Mouse (Mus musculus): Measurements from ENCODE around the gene Wdr72.

Gene Wdr72

GRCm38 (mm10) chr9:74248084-74248483, 137.9 kb downstream of the Wdr72 start:
- no peak for DNase-seq

- DNase-seq = no peak
Measured at GRCm38 (mm10) chr9:74249486-74249885, 139.3 kb downstream of the Wdr72 start.

- no peak for DNase-seq
Measured at GRCm38 (mm10) chr9:74250522-74250921, 140.4 kb downstream of the Wdr72 start.

GRCm38 (mm10) chr9:74258389-74258788, 148.2 kb downstream of the Wdr72 start:
- DNase-seq = no peak

GRCm38 (mm10) chr9:74277752-74278385, 167.7 kb downstream of the Wdr72 start:
- DNase-seq = no peak

DNA sequence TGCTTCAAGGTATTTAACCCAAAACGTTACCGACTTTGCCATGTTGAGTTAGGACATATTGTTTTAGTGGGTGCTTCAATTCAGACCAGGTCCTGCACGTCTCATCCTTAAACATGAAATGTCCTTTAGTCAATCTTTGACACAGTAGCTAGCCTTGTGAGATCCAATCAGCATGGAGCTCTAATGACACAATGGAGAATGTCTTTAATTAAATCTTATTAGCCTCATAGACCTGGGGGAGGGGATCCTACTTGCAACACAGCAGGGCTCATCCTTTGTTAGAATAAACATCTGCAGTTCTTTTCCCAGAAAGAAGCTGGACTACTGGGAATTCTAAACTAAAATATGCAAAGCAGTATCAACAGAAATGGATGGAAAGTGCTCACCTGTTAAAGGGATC, 171.9 kb downstream of the Wdr72 start:
- no peak for DNase-seq

DNA sequence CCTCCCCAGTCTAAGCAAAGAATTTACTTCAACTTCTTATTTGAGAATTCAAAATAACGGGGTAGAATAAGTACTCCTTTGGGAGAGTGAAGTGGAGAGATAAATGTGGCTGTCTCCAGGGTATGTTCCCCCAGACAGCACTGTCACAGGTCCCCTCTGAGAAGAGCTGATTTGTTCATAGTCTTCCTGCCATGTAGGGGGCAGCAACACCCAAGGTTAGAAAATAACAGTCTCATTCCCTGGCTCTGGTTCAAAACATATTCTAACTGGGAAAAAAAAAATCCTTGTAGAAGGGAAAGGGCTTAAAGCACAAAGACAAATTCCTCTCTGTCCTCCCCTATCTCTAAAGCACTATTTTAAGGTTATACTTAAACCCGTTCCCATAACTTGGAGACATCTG, 176.1 kb downstream of the Wdr72 start:
- no peak for DNase-seq

GRCm38 (mm10) chr9:74294479-74294878, 184.3 kb downstream of the Wdr72 start:
- no peak for DNase-seq

DNA sequence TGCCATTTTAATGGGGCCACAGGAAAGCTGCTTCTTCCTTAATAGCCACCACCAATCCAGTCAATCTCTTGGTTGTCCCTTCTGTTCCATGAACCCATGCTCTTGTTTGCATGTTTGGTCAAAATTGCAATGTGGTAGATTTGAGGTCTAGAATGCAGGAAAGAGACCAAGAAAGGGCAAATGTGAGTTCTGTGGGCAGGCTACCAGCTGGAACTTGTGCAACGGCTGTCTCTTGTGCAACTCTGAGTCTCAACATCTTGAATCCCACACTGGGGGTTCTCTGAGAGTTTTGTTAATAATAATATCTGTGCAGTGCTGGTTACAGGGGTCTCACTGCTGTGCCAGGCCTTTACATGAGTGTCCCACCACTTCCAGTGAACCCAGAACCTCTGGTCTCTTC, 208.6 kb downstream of the Wdr72 start:
- no peak for DNase-seq

DNA sequence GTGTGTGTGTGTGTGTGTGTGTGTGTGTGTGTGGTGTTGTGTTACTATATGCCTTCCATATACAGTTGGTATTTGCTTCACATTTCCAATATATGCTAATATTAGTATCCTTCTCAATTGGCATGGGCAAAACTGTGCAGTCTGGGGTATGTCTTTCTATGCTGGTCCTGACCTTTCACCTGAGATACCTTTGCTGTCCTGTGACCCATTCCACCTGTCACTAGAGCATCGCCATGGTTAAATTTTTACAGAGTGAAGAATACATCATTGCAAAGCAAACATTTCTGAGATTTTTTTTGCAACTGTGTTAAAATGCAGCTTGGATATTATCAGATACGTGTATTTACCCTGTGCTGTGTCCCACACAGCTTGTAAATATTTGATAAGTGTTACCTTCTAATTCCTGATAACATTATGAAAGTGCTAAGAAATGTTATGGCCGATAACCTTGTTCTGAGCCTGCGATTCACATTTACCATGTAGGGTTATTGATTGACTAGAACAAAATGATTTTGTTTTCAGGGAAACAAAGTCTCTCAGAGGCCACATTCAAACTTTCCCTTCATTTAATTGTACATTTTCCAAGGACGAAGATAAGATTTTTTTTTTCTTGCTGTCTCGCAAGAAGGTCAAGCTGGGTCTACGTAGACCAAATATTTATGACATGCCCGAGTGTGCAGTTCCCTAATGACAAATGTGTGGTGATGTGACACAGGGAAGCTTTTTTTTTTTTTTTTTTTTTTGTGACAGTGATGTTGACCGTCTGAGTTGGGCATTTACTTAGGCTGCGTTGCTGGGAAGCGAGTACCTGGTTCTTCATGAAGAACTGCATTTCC, 214.2 kb downstream of the Wdr72 start:
- no peak for DNase-seq

DNA sequence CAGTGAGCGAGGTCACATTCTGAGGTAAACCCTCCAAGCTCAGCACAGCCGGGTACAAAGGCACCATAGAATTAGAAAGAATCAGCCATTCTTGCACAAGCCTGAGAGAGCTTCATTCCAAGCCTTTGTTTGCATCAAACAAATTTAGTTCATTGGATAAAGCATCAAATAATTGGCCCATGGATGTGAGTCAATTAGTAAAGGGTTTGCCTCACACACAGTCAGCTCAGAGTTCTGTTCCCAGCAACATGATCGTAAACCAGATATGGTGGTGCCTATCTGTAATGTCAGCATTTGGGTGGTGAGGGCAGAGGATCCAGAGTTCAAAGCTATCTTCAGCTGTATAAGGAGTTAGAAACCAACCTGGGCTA, 214.8 kb downstream of the Wdr72 start:
- no peak for DNase-seq

GRCm38 (mm10) chr9:74325981-74326380, 215.8 kb downstream of the Wdr72 start:
- no peak for DNase-seq

DNA sequence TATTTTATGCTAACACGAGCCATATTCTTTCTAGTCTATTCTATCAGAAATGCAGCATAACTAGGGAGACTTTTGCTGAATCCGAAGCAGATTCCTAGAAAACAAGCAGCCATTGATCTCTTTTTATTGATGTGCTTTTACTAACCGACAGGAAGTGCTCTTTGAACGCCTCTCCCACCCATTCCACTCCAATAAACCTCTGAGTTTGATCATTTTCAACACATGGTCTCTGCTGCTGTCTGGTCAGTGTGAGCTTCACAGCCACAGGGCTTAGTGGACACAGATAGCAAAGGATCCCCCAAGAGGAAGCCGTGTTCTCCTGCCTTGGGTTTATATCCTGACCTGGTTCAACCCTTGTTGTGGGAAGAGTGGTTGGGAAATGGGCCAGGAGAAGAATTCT, 218.7 kb downstream of the Wdr72 start:
- no peak for DNase-seq

GRCm38 (mm10) chr9:74330706-74331495, 220.7 kb downstream of the Wdr72 start:
- DNase-seq = no peak

GRCm38 (mm10) chr9:74332321-74332720, 222.2 kb downstream of the Wdr72 start:
- no peak for DNase-seq

Data from thymus, postnatal 36 days (tissue).